Mouse (Mus musculus): Measurements from ENCODE around the gene Uckl1.

DNA sequence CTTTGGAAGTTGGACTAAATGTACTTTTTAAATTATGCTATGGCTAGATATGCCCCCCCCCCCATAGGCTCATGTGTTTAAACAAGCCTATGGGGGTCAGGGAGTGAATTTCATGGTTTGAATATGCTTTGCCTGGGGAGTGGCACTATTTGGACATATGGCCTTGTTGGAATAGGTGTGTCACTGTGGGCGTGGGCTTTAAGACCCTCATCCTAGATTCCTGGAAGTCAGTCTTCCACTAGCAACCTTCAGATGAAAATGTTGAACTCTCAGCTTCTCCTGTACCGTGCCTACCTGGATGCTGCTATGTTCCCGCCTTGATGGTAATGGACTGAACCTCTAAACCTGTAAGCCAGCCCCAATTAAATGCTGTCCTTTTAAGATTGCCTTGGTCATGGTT is 52.1 kb downstream of the Uckl1 start:
- TF ChIP-seq GATA1 (IDR thresholded peaks at IDR 0.05; ENCODE audit: borderline replicate concordance, low read length) (no peak), FLI1 (IDR thresholded peaks at IDR 0.05; ENCODE audit: low read length) (no peak)
